ENCODE assay signal across 13 mouse cellular contexts in genomic region chr2:153441228-153441627, GRCm38 (mm10). TPM values are rescaled to one million over a fixed set of nuclear protein-coding genes. Genes with fewer than 3 reads are reported as not detected.
DNase-seq lines count a peak whose midpoint lies in the region; ATAC-seq and TF ChIP-seq lines count a peak whose summit lies in the region.
"Had no signal": no experiment of that assay in that cellular context is flagged by ENCODE, and none has a peak within 500 bp of the region (broad histone marks: within the 10 kb centered on the region; RNA-seq: fewer than 3 reads in every experiment).

No protein-coding gene starts in this region.

- H3K4me1 ChIP-seq in kidney, embryonic 16.5 days (ENCODE audit: insufficient read depth, low read length): peaks cover 71% of the 10 kb centered on the region
- peaks cover 74% of the 10 kb centered on the region for H3K4me1 ChIP-seq in embryonic facial prominence, embryonic 15.5 days
- peaks cover 63% of the 10 kb centered on the region for H3K4me1 ChIP-seq in intestine, embryonic 15.5 days (replicated peaks)
- peaks cover 72% of the 10 kb centered on the region for H3K4me1 ChIP-seq in neural tube, embryonic 13.5 days (replicated peaks)

- ATAC-seq in kidney, embryonic 16.5 days (ENCODE audit: low FRiP score, low TSS enrichment): no peak
- no peak for ATAC-seq in embryonic facial prominence, embryonic 15.5 days (ENCODE audit: insufficient number of reproducible peaks, low FRiP score, low TSS enrichment, low read depth)
- ATAC-seq in intestine, embryonic 15.5 days: no peak
- ATAC-seq in neural tube, embryonic 13.5 days (ENCODE audit: low read depth): no peak

- DNase-seq in kidney, adult 8-10 months: no peak
- DNase-seq in cerebellum, postnatal 4 days (ENCODE audit: low spot score in 2 of 2): no peak
- DNase-seq in frontal cortex, adult 2 months (ENCODE audit: extremely low spot score in 1 of 2, low spot score in 1 of 2): no peak
- no peak for DNase-seq in left cerebral cortex, adult 2 months (ENCODE audit: extremely low spot score in 1 of 2, low spot score in 2 of 2)

- H3K4me3 ChIP-seq in kidney, embryonic 16.5 days (ENCODE audit: low read length): 0 out of 2 replicates have a peak overlapping the region, but pooled peaks have one; percentile 4
- H3K4me3 ChIP-seq in embryonic facial prominence, embryonic 15.5 days (replicated peaks): no peak overlapping the region
- H3K4me3 ChIP-seq in intestine, embryonic 15.5 days (replicated peaks): peak overlapping the region; percentile 98
- peak overlapping the region; percentile 67 for H3K4me3 ChIP-seq in neural tube, embryonic 13.5 days
- no peak overlapping the region for H3K4me3 ChIP-seq in left cerebral cortex, adult 2 months
- H3K4me3 ChIP-seq: erythroblast, embryonic 14.5 days had no signal

- TF ChIP-seq CTCF in left cerebral cortex, adult 2 months (IDR thresholded peaks at IDR 0.05): no peak

- intact Hi-C loops in left cerebral cortex, adult 2 months (cut with DNase I): no loop called here

- 17% methylated on average over 3 of the region's 3 CpGs for WGBS in kidney, embryonic 16.5 days
- 20% methylated on average over 3 of the region's 3 CpGs for WGBS in embryonic facial prominence, embryonic 15.5 days
- WGBS in intestine, embryonic 15.5 days: 12% methylated on average over 3 of the region's 3 CpGs
- WGBS in neural tube, embryonic 13.5 days: 21% methylated on average over 3 of the region's 3 CpGs

- peak overlapping the region; percentile 99 for H3K4me2 ChIP-seq in kidney, embryonic 16.5 days (replicated peaks; ENCODE audit: low read depth, low read length)
- peak overlapping the region; percentile 25; the same call in 1 of the 2 replicates for H3K4me2 ChIP-seq in embryonic facial prominence, embryonic 15.5 days (replicated peaks)
- H3K4me2 ChIP-seq in intestine, embryonic 15.5 days (replicated peaks): peak overlapping the region; percentile 99
- H3K4me2 ChIP-seq in neural tube, embryonic 13.5 days: peak overlapping the region; percentile 85

- no peaks in the 10 kb centered on the region for H3K27me3 ChIP-seq in kidney, embryonic 16.5 days (ENCODE audit: insufficient read depth, low read length)
- H3K27me3 ChIP-seq in embryonic facial prominence, embryonic 15.5 days: no peaks in the 10 kb centered on the region
- no peaks in the 10 kb centered on the region for H3K27me3 ChIP-seq in intestine, embryonic 15.5 days (replicated peaks)
- H3K27me3 ChIP-seq in neural tube, embryonic 13.5 days: no peaks in the 10 kb centered on the region

- H3K27ac ChIP-seq in kidney, embryonic 16.5 days (ENCODE audit: low read length): peak overlapping the region; percentile 90
- H3K27ac ChIP-seq in embryonic facial prominence, embryonic 15.5 days (replicated peaks): peak overlapping the region; percentile 53
- H3K27ac ChIP-seq in intestine, embryonic 15.5 days: peak overlapping the region; percentile 98
- peak overlapping the region; percentile 56 for H3K27ac ChIP-seq in neural tube, embryonic 13.5 days (replicated peaks)
- no peak overlapping the region for H3K27ac ChIP-seq in left cerebral cortex, adult 2 months

- no peaks in the 10 kb centered on the region for H3K36me3 ChIP-seq in kidney, embryonic 16.5 days (ENCODE audit: insufficient read depth, low read length)
- H3K36me3 ChIP-seq in embryonic facial prominence, embryonic 15.5 days: no peaks in the 10 kb centered on the region
- H3K36me3 ChIP-seq in intestine, embryonic 15.5 days: no peaks in the 10 kb centered on the region
- H3K36me3 ChIP-seq in neural tube, embryonic 13.5 days: peaks cover 1% of the 10 kb centered on the region

- no peaks in the 10 kb centered on the region for H3K9me3 ChIP-seq in kidney, embryonic 16.5 days (ENCODE audit: low read length)
- no peaks in the 10 kb centered on the region for H3K9me3 ChIP-seq in embryonic facial prominence, embryonic 15.5 days (replicated peaks)
- H3K9me3 ChIP-seq in intestine, embryonic 15.5 days: no peaks in the 10 kb centered on the region
- H3K9me3 ChIP-seq in neural tube, embryonic 13.5 days: no peaks in the 10 kb centered on the region

- H3K9ac ChIP-seq in kidney, embryonic 16.5 days (replicated peaks; ENCODE audit: low read length): 0 out of 2 replicates have a peak overlapping the region, but pooled peaks have one; percentile 24
- H3K9ac ChIP-seq in embryonic facial prominence, embryonic 15.5 days: no peak overlapping the region
- peak overlapping the region; percentile 95 for H3K9ac ChIP-seq in intestine, embryonic 15.5 days
- peak overlapping the region; percentile 90 for H3K9ac ChIP-seq in neural tube, embryonic 13.5 days

RNA-seq across cellular contexts. Expression of gene 4930404H24Rik, which starts 51.4 kb away (rescaled TPM):
- not detected in 2 replicates for polyA plus RNA-seq in kidney, embryonic 16.5 days (2015; fragmentation: Nextera tagmentation; extraction: Ambion mirVana)
- not detected in 2 replicates for polyA plus RNA-seq in embryonic facial prominence, embryonic 15.5 days (2015; fragmentation: Nextera tagmentation; extraction: Ambion mirVana)
- not detected in 2 replicates for polyA plus RNA-seq in intestine, embryonic 15.5 days (2015; fragmentation: Nextera tagmentation; extraction: Ambion mirVana)
- polyA plus RNA-seq in neural tube, embryonic 13.5 days (2015; fragmentation: Nextera tagmentation; extraction: Ambion mirVana): not detected in 2 replicates
- polyA plus RNA-seq in frontal cortex, adult 2 months (2012; rRNA removed): not detected in 2 replicates
- total RNA-seq in left cerebral cortex, adult 2 months (2021): not detected
- total RNA-seq: liver, adult 2 months; MEL had no signal
- polyA plus RNA-seq: brain, embryonic 14.5 days; erythroblast, embryonic 14.5 days; liver, adult 2 months; thymus, postnatal 0 days had no signal

Comparison
In these comparisons a context has a peak if more than half of its experiments do, and no peak if none do; other contexts are left out.
1. H3K4me2 ChIP-seq: peak in every context shown above with its lines; median percentile 99 in kidney, embryonic 16.5 days; 99 in intestine, embryonic 15.5 days; 85 in neural tube, embryonic 13.5 days; 25 in embryonic facial prominence, embryonic 15.5 days.
2. H3K4me3 ChIP-seq: peak in kidney, embryonic 16.5 days (single experiment), intestine, embryonic 15.5 days (single experiment) and neural tube, embryonic 13.5 days (single experiment); none in embryonic facial prominence, embryonic 15.5 days (single experiment) and left cerebral cortex, adult 2 months (single experiment).